Mouse (Mus musculus): Measurements from ENCODE around the gene Gnb1.

- TF ChIP-seq CTCF (IDR thresholded peaks at IDR 0.05; ENCODE audit: extremely low read depth, insufficient read depth, insufficient read length, insufficient replicate concordance) (no peak), POLR2A (IDR thresholded peaks at IDR 0.05; ENCODE audit: low read depth, low read length) (no peak)
Measured at GRCm38 (mm10) chr4:155517948-155518517, 26.9 kb downstream of the Gnb1 start.

Measured in spleen, adult 2 months (tissue).